Mouse (Mus musculus) adrenal gland, adult 18-20 months (tissue): ENCODE results near the gene Fam184b. TPM values are rescaled to one million over a fixed set of nuclear protein-coding genes. Genes with fewer than 3 reads are reported as not detected.

Experiments used
- DNase-seq, 2 experiments: peaks; one replicate each; pipeline ENCODE4 v3.0.0; 2021 to 2022; ENCODE audit warnings: low spot score in 2 of 2
- total RNA-seq, 2 experiments: library from RNA; stranded (reverse); gene quantifications; 1 replicate in 1 of 2; 2 replicates in 1 of 2; pipeline ENCODE4 v1.2.3; 2021

The Fam184b gene
- total RNA-seq, 2 experiments from 2014 or later = 0.20 to 0.22 TPM

- DNase-seq = no peak
These were observed 124.2 kb downstream of the Fam184b start for GRCm38 (mm10) chr5:45515151-45515743.

- DNase-seq = no peak
These were observed 124.8 kb downstream of the Fam184b start for GRCm38 (mm10) chr5:45514599-45514998.

- no peak for DNase-seq
These were observed 125.9 kb downstream of the Fam184b start for GRCm38 (mm10) chr5:45513511-45513910.

GRCm38 (mm10) chr5:45512908-45513307 lies 126.5 kb downstream of the Fam184b start:
- no peak for DNase-seq

GRCm38 (mm10) chr5:45510071-45510470 lies 129.3 kb downstream of the Fam184b start:
- no peak for DNase-seq

- no peak for DNase-seq
These were observed 141.8 kb downstream of the Fam184b start for GRCm38 (mm10) chr5:45497564-45497963.

GRCm38 (mm10) chr5:45496930-45497550 lies 142.4 kb downstream of the Fam184b start:
- DNase-seq = no peak

GRCm38 (mm10) chr5:45496479-45496878 lies 142.9 kb downstream of the Fam184b start:
- no peak for DNase-seq

GRCm38 (mm10) chr5:45496042-45496441 lies 143.4 kb downstream of the Fam184b start:
- no peak for DNase-seq

GRCm38 (mm10) chr5:45495429-45495975 lies 143.9 kb downstream of the Fam184b start:
- DNase-seq = no peak

- no peak for DNase-seq
These were observed 145.2 kb downstream of the Fam184b start for GRCm38 (mm10) chr5:45494093-45494755.

- DNase-seq = peak; percentile 99 to 100
These were observed 146.0 kb downstream of the Fam184b start, which contains the start of gene Lap3 for GRCm38 (mm10) chr5:45493191-45494092. Gene Lap3 (plus strand): TSS chr5:45493374.

- DNase-seq = no peak
These were observed 147.6 kb downstream of the Fam184b start for GRCm38 (mm10) chr5:45491776-45492175.

- no peak for DNase-seq
These were observed 155.8 kb downstream of the Fam184b start for GRCm38 (mm10) chr5:45483654-45484053.

GRCm38 (mm10) chr5:45482607-45483006 lies 156.8 kb downstream of the Fam184b start:
- no peak for DNase-seq

- DNase-seq = no peak
These were observed 158.3 kb downstream of the Fam184b start for GRCm38 (mm10) chr5:45481125-45481524.

GRCm38 (mm10) chr5:45480066-45480465 lies 159.3 kb downstream of the Fam184b start:
- DNase-seq = no peak
